Mouse (Mus musculus): ENCODE results near the gene Kank3.

- TF ChIP-seq CTCF (IDR thresholded peaks at IDR 0.05; ENCODE audit: borderline replicate concordance, insufficient read depth, low read length) = no peak
- no peak for TF ChIP-seq POLR2A (IDR thresholded peaks at IDR 0.05; ENCODE audit: low read depth, low read length)
Measured at GRCm38 (mm10) chr17:33825462-33825861, 15.1 kb downstream of the Kank3 start.

Data from embryonic fibroblast, embryonic 13.5 days (primary cell).